Mouse (Mus musculus) gastrocnemius, adult 2 months (tissue): ENCODE measurements around the gene Epgn. TPM values are rescaled to one million over a fixed set of nuclear protein-coding genes. Genes with fewer than 3 reads are reported as not detected.

Source experiments
- DNase-seq: peaks from one replicate; pipeline ENCODE4 v3.0.0; 2022
- H3K27ac ChIP-seq: fragments of 200-600 bp; 2 replicates; pipeline ENCODE4 v1.8.1; 2022; ENCODE audit warnings: mild to moderate bottlenecking
- H3K4me3 ChIP-seq: fragments of 200-600 bp; 2 replicates; pipeline ENCODE4 v1.8.1; 2022; ENCODE audit warnings: mild to moderate bottlenecking, moderate library complexity
- CTCF ChIP-seq: fragments of 200-600 bp; IDR thresholded peaks from 2 replicates; pipeline ENCODE4 v1.8.1; 2022; ENCODE audit warnings: antibody characterized with exemption, mild to moderate bottlenecking, moderate library complexity
- intact Hi-C: fragments of 180-260 bp; cut with DNase I; formaldehyde crosslinking; loops from one replicate; pipeline ENCODE4 v1.15.1; 2025
- long read RNA-seq, 2 experiments: library from polyadenylated mRNA; stranded (forward); transcript quantifications; one replicate each; pipeline ENCODE4 v2.0.0; 2021
- total RNA-seq, 2 experiments: library from RNA; stranded (reverse); gene quantifications; 2 replicates each; pipeline ENCODE4 v1.2.3; 2021

The Epgn gene
- under 1 TPM; 0.28 to 0.42 TPM for total RNA-seq
- long read RNA-seq, experiment 1 = 0 reads
- long read RNA-seq, experiment 2, partial matches to known transcripts = 0 of 1 reads
- long read RNA-seq, experiment 2, other reads (novel, unspliced or antisense) = 0 of 1 reads

GRCm38 (mm10) chr5:91027164-91027563 lies at the start of gene Epgn:
Epgn (plus strand) TSS chr5:91027464.
- Histone ChIP-seq H3K4me3 (no peak within 1 kb of the TSS), H3K27ac (no peak within 1 kb of the TSS)
- TF ChIP-seq CTCF = no peak
- DNase-seq = no peak
- intact Hi-C loops = no loop called here

- intact Hi-C loops = no loop called here
- no peak for DNase-seq
Measured at GRCm38 (mm10) chr5:90980297-90980696, 47.0 kb upstream of the Epgn start.

GRCm38 (mm10) chr5:90987605-90988004 lies 39.7 kb upstream of the Epgn start:
- DNase-seq = no peak
- no peak for TF ChIP-seq CTCF
- intact Hi-C loops = no loop called here

More at GRCm38 (mm10) chr5:90980297-90980696, 47.0 kb upstream of the Epgn start:
- H3K4me3 ChIP-seq = no peak overlapping the region
- no peak overlapping the region for H3K27ac ChIP-seq
- TF ChIP-seq CTCF = no peak

GRCm38 (mm10) chr5:90988149-90988548 lies 39.1 kb upstream of the Epgn start:
- DNase-seq = no peak
- Histone ChIP-seq H3K27ac (no peak overlapping the region), H3K4me3 (no peak overlapping the region)
- intact Hi-C loops = no loop called here
- no peak for TF ChIP-seq CTCF

More at GRCm38 (mm10) chr5:90987605-90988004, 39.7 kb upstream of the Epgn start:
- H3K4me3 ChIP-seq = no peak overlapping the region
- H3K27ac ChIP-seq = no peak overlapping the region

- no peak for DNase-seq
- no peak overlapping the region for H3K4me3 ChIP-seq
- no peak for TF ChIP-seq CTCF
- intact Hi-C loops = no loop called here
- H3K27ac ChIP-seq = no peak overlapping the region
Measured at GRCm38 (mm10) chr5:90988592-90988991, 38.7 kb upstream of the Epgn start.

- Histone ChIP-seq H3K4me3 (no peak overlapping the region), H3K27ac (no peak overlapping the region)
- intact Hi-C loops = no loop called here
- no peak for TF ChIP-seq CTCF
- no peak for DNase-seq
Measured at GRCm38 (mm10) chr5:90999942-91000341, 27.3 kb upstream of the Epgn start.

GRCm38 (mm10) chr5:91015216-91015615 lies 12.0 kb upstream of the Epgn start:
- intact Hi-C loops = no loop called here
- Histone ChIP-seq H3K27ac (no peak overlapping the region), H3K4me3 (no peak overlapping the region)
- no peak for TF ChIP-seq CTCF
- DNase-seq = no peak

GRCm38 (mm10) chr5:91023114-91023513 lies 4.2 kb upstream of the Epgn start:
- Histone ChIP-seq H3K4me3 (no peak overlapping the region), H3K27ac (no peak overlapping the region)
- intact Hi-C loops = no loop called here
- DNase-seq = no peak
- no peak for TF ChIP-seq CTCF

- Histone ChIP-seq H3K4me3 (no peak overlapping the region), H3K27ac (no peak overlapping the region)
- no peak for TF ChIP-seq CTCF
- intact Hi-C loops = no loop called here
- no peak for DNase-seq
Measured at GRCm38 (mm10) chr5:91027840-91028239, 576 bp downstream of the Epgn start.

GRCm38 (mm10) chr5:91030629-91031028 lies 3.4 kb downstream of the Epgn start:
- peak; percentile 16; the same call in 1 of the 2 replicates for TF ChIP-seq CTCF
- intact Hi-C loops = no loop called here
- H3K4me3 ChIP-seq = no peak overlapping the region
- no peak overlapping the region for H3K27ac ChIP-seq
- DNase-seq = no peak

GRCm38 (mm10) chr5:91035341-91035740 lies 8.1 kb downstream of the Epgn start:
- Histone ChIP-seq H3K27ac (no peak overlapping the region), H3K4me3 (no peak overlapping the region)
- intact Hi-C loops = no loop called here
- TF ChIP-seq CTCF = no peak
- DNase-seq = no peak

- intact Hi-C loops = no loop called here
- DNase-seq = no peak
- no peak overlapping the region for H3K4me3 ChIP-seq
- no peak overlapping the region for H3K27ac ChIP-seq
- no peak for TF ChIP-seq CTCF
Measured at GRCm38 (mm10) chr5:91036628-91037027, 9.4 kb downstream of the Epgn start.

GRCm38 (mm10) chr5:91037756-91038155 lies 10.5 kb downstream of the Epgn start:
- intact Hi-C loops = no loop called here
- no peak for TF ChIP-seq CTCF
- H3K4me3 ChIP-seq = no peak overlapping the region
- no peak overlapping the region for H3K27ac ChIP-seq
- DNase-seq = no peak

GRCm38 (mm10) chr5:91038547-91038946 lies 11.3 kb downstream of the Epgn start:
- no peak for DNase-seq
- H3K27ac ChIP-seq = no peak overlapping the region
- TF ChIP-seq CTCF = no peak
- intact Hi-C loops = no loop called here
- H3K4me3 ChIP-seq = no peak overlapping the region
